Mouse (Mus musculus) urinary bladder, adult 18-20 months (tissue): ENCODE data around the gene Acot7.
A peak's percentile ranks its signal among the peaks of the same experiment; 100 is the strongest.

ENCODE experiments used
- DNase-seq, 2 experiments: peaks; one replicate each; pipeline ENCODE4 v3.0.0; 2022; ENCODE audit warnings: low spot score in 2 of 2, mixed read lengths in 2 of 2

Acot7 gene

DNA sequence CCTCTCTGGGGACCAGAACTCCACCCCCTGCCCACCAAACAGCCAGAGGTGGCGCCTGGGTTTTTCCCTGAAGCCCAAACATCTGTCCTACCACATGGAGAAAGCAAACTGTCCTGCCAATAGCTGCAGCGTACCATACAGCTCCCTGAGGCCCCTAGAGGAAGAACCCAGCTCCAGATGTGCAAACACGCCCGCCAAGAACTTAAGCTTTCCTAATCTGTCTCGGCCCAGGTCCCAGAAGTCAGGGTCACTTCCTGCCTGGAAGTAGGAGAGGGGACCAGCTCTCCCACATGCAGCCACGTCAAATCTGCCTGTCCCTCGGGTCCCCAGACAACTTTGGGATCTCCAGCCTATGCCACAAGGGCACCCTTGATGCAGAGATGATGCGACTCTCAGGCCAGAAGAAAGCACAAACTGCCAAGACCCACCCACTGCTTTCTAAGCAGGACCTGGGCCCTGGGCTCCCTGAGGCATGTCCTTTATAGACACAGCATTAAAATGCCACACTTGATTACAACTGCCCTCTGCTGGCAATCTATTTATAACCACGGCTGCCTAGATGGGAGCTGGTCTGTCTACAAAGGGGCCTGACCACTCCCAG, 94.6 kb downstream of the Acot7 start:
- peak in 1 of 2 experiments; percentile 69 for DNase-seq

DNA sequence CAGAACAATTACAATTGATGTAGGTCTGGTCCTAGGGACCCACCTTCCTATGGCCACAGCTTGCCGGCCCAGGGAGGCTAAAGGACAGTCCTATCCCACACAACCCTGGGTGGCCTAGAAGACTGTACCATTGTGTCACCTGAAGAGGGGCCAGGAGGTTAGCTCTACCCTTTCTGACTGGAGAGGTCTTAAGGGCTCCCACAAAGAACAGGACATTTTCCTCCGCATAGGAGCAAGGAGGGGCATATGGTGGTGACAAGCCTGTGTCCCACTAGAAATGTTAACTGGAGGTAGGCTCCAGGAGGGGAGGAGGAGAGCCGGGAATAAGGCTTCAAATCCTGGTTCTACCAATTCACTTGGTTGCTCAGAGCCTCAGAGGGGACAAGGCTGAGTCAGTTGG, 95.3 kb downstream of the Acot7 start:
- DNase-seq: no peak

DNA sequence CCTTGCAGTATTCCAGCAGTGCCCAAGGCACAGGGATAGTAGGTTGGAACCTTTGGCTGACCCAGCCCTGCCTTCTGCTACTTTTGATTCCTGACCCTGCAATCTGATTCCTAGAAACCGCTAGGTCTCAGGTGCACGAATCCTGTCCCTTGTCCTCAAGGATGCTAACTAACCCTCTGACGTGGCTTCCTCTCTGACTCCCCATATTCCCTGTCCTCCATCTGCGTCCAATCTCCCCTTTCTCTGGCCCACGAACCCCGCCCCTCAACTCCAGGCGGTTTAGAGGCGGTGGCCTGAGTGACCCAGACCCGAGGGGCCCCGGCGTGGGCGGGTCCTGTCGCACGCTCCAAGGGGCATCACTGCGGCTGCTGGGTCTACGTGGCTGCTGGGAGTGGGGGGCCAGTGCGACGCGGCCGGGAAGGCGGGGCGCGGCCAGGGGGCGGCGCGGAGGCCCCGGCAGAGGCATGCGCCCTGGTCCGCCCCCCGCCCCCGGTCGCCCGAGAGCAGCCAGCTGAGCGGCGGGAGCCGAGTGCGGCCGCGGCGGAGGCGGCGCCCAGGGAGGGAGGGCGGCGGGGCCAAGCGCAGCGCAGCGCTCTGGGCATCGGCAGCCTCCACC, 95.8 kb downstream of the Acot7 start, which contains the start of gene Gpr153:
Gene Gpr153, plus strand, starts transcription at position 612 of the 616 bp plus-strand sequence.
- no peak for DNase-seq

DNA sequence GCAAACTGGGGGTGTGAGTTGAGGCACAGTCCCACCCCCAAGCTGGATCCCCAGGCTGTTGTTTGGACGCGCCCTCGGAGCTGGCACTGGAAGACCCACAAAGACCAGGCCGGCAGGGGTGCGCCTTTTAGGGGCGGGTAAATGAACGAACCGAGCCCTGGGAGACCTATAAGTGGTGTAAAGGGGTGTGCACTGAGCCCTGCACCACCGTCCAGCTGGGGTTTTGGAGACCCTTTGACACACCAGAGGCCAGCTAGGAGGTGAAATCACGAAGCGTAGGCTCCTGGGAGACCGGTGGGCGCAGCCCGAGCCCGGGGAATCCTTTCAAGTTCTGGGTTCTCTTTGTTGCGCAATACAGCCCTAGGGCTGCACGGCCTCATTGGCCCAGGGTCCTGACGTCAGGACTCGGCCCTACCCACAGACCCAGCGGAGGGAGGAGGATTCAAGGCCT, 96.8 kb downstream of the Acot7 start:
- peak in 1 of 2 experiments; percentile 41 for DNase-seq

DNA sequence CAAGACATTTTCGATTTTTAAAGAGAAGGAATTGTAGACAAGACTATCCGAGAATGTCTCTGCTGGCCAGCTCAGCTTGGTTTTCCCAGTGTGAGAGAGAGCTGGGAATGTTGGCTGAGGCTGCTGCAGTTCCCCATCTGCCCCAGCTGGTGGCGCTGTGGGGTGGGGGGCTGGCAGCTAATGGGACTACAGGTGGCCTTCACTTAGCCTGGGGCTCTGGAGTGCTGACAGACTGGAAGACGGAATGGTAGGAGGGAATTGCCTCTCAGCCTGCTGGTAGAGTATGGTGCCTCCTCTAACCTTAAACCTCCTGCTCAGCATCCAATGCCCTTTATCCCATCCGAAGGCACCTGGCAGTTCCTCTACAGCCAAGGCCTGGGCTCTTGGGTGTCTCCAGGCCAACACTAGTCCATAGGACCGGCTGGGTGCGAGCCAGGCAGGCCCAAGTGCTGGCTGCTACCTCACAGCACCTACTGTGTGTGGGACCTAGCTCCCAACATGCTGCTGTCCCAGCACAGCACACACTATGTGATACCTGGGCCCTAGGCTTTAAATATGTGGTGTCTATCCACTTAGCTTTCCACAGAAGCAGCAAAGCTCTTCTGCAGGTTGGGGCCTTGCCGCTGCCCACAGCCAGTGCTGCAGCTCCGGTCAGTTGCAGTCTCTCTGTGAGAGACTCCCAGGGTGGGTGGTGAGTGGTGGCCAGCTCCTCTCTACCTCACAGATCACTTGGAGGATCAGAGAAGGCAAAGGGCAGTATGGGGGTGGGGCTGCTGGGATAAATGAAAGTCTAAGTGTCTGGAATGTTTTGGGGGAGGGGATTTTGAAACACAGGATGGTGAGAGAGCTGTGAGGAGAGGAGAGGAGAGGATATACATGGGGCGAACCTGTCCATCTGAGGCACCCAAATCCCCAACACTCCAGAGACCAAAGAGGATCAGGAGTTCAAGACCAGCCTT, 98.7 kb downstream of the Acot7 start:
- DNase-seq: no peak

DNA sequence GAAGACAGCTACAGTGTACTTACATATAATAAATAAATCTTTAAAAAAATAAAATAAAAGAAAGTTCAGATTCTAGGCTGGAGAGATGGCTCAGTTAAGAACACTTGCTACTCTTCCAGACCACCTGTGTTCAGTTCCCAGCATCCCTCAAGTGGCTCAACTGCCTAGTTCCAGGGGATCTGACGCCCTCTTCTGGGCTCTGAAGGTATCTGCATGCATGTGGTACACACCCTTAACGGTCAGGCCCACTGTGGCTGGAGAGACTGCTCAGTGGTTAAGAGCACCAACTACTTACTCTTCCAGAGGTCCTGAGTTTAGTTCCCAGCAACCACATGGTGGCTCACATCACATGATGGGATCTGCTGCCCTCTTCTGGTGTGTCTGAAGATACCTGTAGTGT, 100.0 kb downstream of the Acot7 start:
- no peak for DNase-seq

DNA sequence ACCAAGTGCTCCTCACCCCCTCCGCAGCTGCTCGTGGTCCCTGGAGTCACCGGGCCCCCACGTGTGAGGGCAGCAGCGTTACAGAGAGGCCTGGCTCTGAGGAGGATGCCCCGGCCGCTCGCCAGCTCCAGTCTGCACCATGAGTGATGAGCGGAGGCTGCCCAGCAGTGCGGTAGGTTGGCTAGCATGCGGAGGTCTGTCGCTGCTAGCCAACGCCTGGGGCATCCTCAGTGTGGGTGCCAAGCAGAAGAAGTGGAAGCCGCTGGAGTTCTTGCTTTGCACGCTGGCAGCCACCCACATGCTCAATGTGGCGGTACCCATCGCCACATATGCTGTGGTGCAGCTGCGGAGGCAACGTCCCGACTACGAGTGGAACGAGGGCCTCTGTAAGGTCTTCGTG, 101.1 kb downstream of the Acot7 start:
- DNase-seq: no peak

DNA sequence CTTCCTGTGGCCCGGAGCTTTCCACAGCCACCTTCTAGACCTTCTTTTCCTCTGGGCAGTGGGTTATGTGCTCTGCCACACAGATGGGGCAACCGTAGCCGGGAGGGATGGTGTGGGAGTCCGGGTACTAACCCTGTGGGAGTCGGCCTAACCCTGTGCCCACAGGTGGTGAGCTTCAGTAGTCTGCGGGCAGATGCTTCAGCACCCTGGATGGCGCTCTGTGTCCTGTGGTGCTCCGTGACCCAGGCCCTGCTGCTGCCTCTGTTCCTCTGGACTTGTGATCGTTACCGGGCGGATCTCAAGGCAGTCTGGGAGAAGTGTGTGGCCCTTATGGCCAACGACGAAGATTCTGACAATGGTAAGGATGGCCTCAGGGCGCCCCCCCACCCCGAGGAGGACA, 103.7 kb downstream of the Acot7 start:
- no peak for DNase-seq

DNA sequence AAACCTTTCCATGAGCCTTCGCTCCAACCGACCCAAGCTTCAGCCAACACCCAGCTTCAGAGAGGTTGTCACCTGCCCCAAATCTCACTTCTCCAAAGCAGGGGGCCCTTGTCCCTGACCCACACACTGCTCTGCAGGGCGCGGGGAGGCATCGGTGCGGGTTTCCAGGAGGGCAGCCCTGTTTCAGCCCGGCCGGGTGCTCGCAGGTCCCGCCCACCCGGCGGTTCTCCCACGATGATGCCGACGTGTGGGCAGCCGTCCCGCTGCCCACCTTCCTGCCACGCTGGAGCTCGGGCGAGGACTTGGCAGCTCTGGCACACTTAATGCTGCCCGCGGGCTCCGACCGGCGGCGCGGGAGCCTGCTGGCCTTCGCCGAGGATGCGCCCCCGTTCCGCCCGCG, 104.8 kb downstream of the Acot7 start:
- no peak for DNase-seq

DNA sequence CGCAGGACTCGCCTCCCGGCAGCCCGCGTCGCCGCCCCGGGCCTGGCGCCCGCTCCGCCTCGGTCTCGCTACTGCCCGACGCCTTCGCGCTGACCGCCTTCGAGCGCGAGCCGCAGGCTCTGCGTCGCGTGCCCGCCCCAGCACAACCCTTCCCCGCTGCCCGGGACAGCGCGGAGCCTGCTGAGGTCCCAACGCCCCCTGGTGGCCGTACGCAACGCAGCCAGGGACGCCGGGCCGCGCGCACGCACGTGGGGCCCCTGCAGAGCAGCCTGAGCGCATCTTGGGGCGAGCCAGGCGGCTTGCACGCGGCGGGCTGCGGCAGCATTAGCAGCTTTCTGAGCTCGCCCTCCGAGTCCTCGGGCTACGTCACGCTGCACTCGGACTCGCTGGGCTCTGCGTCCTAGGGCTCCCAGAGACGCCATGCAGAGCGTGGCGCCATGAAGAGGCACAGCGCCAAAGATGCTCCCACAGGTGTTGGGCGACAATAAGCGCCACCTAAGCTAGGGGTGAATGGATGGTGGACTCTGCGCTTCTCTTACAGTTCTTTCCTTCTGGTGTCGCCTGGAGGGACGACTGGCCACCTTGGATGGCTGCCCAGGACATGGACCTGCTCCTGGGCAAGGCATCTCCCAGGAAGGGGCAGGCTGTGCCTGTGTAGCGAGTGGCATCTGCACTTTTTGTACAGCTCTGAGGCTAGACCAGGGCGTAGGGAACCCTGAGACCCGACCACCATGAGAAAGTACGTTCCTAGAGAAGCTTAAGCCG, 105.4 kb downstream of the Acot7 start:
- peak; percentile 72 to 76 for DNase-seq

DNA sequence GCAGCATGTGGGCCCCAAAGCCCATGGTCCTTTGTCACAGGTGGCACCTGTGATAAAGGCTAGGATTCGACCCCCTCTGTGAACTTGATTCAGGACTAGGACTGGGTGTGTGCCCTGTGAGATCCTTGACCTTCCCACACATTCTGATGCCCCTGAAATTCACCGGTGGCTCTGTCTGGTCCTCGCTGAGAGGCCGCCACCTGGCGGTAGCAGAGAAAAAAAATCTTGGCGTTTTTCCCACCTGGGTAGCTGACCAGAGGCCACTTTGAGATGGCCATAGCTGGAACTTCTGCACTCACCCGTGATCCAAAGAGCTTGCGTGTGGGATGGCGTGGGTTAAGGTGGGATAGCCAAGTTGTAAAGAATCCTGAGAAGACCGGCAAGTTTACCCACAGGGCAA, 107.6 kb downstream of the Acot7 start:
- DNase-seq: peak; percentile 43

DNA sequence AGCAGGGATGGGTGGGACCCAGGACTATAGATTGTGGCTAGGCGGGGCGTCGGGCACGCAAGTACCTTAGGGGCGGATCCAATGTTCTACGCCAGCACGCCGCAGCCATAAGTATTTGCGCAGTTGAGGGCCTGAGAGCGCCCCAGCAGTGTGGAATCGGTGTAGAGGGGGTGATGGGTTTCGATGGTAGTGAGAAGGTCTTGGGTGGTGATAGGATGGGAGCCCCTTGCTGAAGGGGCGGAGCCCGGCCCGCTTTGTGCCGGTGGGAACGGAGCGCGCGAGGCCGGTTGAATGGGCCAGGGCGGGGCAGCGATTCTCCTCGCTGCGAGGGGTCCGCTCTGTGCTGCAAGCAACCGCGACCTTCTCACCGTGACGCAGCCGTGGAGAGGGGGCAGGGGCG, 108.2 kb downstream of the Acot7 start:
- DNase-seq: no peak

DNA sequence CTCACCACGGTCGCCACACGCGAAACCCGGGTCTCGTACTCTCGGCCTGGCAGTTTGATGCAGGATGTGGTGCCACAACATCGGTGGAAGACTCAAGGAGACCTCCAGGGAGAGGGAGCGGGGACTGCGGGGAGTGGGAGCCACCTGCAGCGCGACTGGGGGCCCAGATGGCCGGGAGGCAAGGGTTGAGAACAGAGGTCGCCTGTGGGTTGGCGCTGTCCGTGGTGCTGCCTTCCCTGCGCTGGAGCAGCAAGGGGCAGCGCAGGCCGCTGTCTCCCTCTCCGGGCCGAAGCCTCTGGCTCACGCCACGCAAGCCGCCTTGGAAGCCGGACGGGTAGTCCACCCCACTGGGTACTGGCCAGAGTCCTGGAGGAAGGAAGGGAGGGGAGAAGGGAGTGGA, 109.0 kb downstream of the Acot7 start:
- DNase-seq: no peak

DNA sequence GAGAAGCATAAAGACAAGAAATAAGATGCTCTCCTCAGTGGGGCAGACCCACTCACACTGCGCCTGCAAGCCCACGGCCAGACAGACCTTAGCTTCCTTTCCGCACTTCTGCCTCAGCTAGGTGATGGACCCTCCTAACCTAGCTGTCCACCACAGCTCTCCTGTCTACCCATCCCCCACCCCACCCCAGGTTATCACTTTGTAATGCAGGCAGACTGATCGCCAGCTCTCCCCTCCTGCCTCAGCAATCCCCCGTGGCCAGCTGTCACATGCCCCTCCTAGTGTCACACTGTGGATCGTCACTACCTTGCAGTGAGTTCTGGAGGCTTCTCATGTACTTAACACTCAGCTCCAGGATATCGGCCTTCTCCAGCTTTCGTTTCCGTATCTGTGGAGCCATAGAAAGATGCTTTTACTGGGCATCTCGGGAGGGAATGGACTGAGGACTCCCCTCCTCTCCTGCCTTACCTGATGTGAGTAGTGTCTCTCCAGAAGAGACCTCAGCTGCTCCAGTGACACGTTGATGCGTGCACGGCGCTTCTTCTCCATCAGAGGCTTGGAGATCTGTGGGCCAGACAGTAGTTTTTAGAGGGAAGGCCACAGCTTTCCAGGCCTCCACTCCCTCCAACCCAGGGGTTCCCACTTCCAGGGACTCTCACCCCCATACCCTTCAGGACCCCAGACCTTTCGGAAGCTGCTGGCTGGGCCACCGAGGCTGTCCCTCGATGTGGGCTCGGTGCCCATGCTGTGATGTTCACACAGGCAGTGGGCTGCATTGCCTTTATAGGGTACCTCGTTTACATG, 109.6 kb downstream of the Acot7 start:
- DNase-seq: no peak

DNA sequence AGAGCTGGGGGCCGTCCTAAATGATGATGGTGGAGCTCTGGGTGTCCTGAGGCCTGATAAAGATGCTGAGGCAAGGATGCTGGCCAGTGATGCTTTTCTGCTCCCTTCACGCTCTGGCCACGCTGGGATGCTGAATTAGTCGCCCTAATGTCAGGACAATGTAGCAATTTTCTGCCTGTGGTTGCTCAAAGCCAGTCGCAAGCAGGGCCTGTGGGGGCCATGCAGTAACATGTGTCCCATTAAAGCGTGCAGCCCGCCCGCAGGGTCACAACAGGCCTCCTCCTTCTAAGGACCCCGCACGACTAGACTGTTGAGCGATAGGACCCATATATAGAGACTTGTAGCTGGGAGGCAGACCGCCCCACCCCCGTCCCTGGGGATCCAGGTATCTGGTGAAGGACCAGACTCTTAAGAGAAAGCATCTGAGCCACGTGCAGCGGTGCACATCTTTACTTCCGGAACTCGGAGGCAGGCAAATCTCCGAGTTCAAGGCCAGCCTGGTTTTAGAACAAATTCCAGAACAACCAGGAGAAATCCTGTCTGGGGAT, 110.5 kb downstream of the Acot7 start:
- DNase-seq: no peak

DNA sequence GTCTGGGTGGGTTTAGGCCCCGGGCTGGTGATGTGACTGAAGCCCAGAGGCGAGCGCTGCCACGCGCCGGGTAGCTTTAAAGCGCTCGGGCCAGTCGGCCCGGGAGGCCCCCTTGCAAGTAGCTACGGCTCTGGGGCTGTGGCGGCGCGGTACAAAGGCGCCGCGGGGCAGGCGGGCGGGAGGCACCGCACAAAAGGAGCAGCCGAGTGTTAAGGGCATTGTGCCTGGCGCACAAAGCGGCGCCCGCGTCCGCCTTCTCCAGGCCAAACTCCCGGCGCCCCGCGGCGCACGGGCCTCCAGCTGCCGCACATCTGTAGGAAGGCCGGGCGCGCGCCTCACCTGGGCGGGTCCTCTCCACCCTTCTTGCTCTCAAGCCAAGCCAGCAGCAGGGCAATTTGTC, 112.5 kb downstream of the Acot7 start:
- DNase-seq: no peak

DNA sequence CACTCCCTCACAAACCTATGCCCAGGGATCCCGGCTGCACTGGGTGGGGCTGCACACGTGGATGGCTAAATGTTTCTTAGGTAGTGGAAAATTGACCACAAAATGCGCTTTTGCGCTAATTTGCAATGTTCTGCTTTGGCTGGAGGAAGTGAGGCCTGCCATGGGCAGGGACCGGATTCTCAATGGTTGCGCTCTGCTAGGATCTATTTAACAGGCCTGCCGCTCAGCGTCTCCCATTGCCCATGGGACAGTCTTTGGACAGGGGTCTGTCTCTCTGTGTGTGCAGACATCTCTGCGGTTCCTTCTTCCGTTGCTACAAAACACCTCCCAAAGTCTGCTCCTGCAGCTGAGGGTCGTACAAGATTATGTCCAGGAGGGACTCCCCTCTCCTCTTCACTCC, 113.1 kb downstream of the Acot7 start:
- DNase-seq: no peak

DNA sequence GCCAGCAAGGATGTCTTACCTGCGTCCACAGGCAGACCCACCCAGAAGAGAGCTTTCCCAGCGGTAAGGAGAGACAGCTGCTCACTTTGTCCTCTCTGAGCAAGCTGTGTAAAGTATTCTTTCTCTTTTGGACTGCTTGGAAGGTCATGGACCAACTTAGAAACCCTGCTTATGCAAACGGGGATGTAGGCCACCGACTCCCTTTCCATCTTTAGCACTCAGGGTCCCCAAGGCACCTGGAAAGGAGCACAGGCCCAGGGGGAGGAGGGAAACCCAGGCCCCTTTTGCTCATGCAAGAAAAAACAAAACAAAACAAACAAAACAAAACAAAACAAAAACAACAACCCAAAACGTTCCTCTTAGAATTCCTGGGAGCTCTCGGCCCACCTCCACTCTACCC, 113.6 kb downstream of the Acot7 start, which contains the start of gene Hes3:
Gene Hes3, minus strand, starts transcription at position 101 of the 400 bp plus-strand sequence.
- no peak for DNase-seq

DNA sequence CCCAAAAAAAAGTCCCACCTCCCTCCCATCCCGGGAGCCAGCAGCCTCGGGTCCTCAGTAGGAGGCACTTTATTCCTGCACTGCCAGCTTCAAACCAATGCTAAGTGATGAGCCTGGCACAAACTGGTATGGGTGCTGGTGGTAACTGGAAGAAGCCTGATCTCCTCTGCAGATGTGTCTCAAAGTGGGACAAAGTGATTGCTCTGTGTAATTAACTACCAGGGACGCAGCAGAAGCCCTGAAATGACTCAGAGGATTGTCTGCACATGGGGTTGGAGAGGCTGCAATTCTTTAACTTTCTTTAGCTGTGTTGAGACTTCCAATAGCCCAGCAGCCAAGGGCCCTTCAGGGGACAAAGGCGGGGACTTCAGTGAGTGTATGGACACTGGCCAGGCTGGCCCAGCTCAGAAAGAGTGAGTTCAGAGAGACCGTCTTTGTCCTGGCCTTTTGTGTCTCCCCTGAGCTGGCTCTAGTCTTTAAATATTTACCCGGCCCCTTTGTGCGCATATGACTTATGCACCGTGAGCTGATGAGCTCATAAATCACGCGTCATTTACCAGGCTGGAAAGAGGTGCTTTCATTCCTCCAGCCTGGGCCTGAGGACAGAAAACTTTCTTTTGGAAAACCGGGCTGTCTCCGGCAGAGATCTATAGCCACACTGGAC, 114.3 kb downstream of the Acot7 start:
- DNase-seq: no peak
